Comparison of ENCODE assay signal across 8 mouse cellular contexts in the genomic region with DNA sequence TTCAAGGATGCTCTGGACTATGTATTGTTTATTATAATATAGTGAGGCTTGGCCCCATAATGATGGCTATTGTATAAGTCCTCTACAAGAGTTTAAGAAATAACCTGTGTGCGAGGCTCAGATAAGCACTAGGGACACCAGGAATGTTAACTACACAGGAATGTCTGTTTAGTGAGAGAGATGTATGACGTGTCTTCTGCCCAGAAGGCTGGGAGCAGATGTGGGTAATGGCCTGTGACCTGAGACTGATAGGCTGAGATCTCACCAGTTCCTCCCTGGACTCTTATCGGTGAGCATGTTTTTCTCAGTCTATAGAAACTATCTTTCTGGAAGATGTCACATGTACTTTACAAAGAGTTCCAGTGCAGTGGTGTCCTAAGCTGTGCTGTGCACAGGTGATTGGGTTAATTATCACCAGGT. TPM values are rescaled to one million over a fixed set of nuclear protein-coding genes. Genes with fewer than 3 reads are reported as not detected.
DNase-seq lines count a peak whose midpoint lies in the region; ATAC-seq and TF ChIP-seq lines count a peak whose summit lies in the region.

No protein-coding gene starts in this region.

- H3K36me3 ChIP-seq in heart, embryonic 10.5 days, result no peaks in the 10 kb centered on the region
- peaks cover 48% of the 10 kb centered on the region for H3K36me3 ChIP-seq in G1E (replicated peaks)
- no peaks in the 10 kb centered on the region for H3K36me3 ChIP-seq in forebrain, embryonic 12.5 days (replicated peaks)
- H3K36me3 ChIP-seq in liver, embryonic 14.5 days (replicated peaks; ENCODE audit: control insufficient read depth, insufficient read depth, low read depth), result no peaks in the 10 kb centered on the region

- TF ChIP-seq EP300 in liver, embryonic 14.5 days (IDR thresholded peaks at IDR 0.05; ENCODE audit: low read depth), result peak; percentile 62

- no peaks in the 10 kb centered on the region for H3K9me3 ChIP-seq in heart, embryonic 10.5 days
- no peaks in the 10 kb centered on the region for H3K9me3 ChIP-seq in G1E (replicated peaks)
- no peaks in the 10 kb centered on the region for H3K9me3 ChIP-seq in forebrain, embryonic 12.5 days
- H3K9me3 ChIP-seq in liver, embryonic 14.5 days (ENCODE audit: control insufficient read depth, low read length), result no peaks in the 10 kb centered on the region

- H3K27me3 ChIP-seq in heart, embryonic 10.5 days (ENCODE audit: insufficient read depth, poor library complexity, severe bottlenecking), result no peaks in the 10 kb centered on the region
- H3K27me3 ChIP-seq in G1E (ENCODE audit: insufficient read depth, low read length), result no peaks in the 10 kb centered on the region
- no peaks in the 10 kb centered on the region for H3K27me3 ChIP-seq in forebrain, embryonic 12.5 days
- no peaks in the 10 kb centered on the region for H3K27me3 ChIP-seq in liver, embryonic 14.5 days (ENCODE audit: control insufficient read depth, insufficient read depth, low read length)

- peak overlapping the region; percentile 76 for H3K4me3 ChIP-seq in heart, embryonic 10.5 days
- H3K4me3 ChIP-seq in G1E (ENCODE audit: low read depth, low read length), result peak overlapping the region; percentile 81
- peak overlapping the region; percentile 75 for H3K4me3 ChIP-seq in forebrain, embryonic 12.5 days (replicated peaks)
- peak overlapping the region; percentile 76 to 78 for H3K4me3 ChIP-seq in liver, embryonic 14.5 days (ENCODE audit: insufficient read depth in 1 of 2, low read depth in 2 of 2, low read length in 2 of 2)

- no peak for DNase-seq in heart, embryonic 10.5 days (ENCODE audit: low spot score)
- DNase-seq in heart, adult 9 months (ENCODE audit: low spot score in 2 of 2), result no peak
- peak; percentile 32 for DNase-seq in G1E (ENCODE audit: low spot score)
- peak; percentile 65 to 72 (median 70) for DNase-seq in liver, embryonic 14.5 days (ENCODE audit: low read depth in 3 of 3, low spot score in 3 of 3)
- DNase-seq in ovary, postnatal 14 days (ENCODE audit: low spot score), result no peak
- no peak for DNase-seq in right cerebral cortex, postnatal 10 days (ENCODE audit: low spot score in 2 of 2)
- no peak for DNase-seq in cerebellum, postnatal 25 days

- no peak for ATAC-seq in G1E (ENCODE audit: extremely low read depth, insufficient number of reproducible peaks, low FRiP score, poor library complexity, severe bottlenecking)
- no peak for ATAC-seq in forebrain, embryonic 12.5 days (ENCODE audit: low FRiP score)
- peak; percentile 44 for ATAC-seq in liver, embryonic 14.5 days (ENCODE audit: insufficient read depth)

- TF ChIP-seq CTCF in G1E (IDR thresholded peaks at IDR 0.05; ENCODE audit: low read depth, low read length), result no peak
- no peak for TF ChIP-seq CTCF in liver, embryonic 14.5 days (IDR thresholded peaks at IDR 0.05; ENCODE audit: low read depth)

- H3K4me1 ChIP-seq in heart, embryonic 10.5 days, result peaks cover 16% of the 10 kb centered on the region
- peaks cover 52% of the 10 kb centered on the region for H3K4me1 ChIP-seq in G1E (ENCODE audit: insufficient read depth, low read depth, low read length)
- H3K4me1 ChIP-seq in forebrain, embryonic 12.5 days, result peaks cover 17% of the 10 kb centered on the region
- H3K4me1 ChIP-seq in liver, embryonic 14.5 days (replicated peaks; ENCODE audit: control insufficient read depth in 2 of 2, insufficient read depth in 2 of 2, low read length in 1 of 2), result peaks cover 17 to 20% of the 10 kb centered on the region in 2 experiments

- H3K9ac ChIP-seq in forebrain, embryonic 12.5 days, result peak overlapping the region; percentile 70
- peak overlapping the region; percentile 78 for H3K9ac ChIP-seq in liver, embryonic 14.5 days (replicated peaks)

- WGBS in heart, embryonic 10.5 days, result 20% methylated on average over 3 of the region's 3 CpGs
- WGBS in forebrain, embryonic 12.5 days, result 46% methylated on average over 3 of the region's 3 CpGs
- 11% methylated on average over 3 of the region's 3 CpGs for WGBS in liver, embryonic 14.5 days (ENCODE audit: insufficient replicate concordance)

- H3K4me2 ChIP-seq in forebrain, embryonic 12.5 days, result peak overlapping the region; percentile 81
- peak overlapping the region; percentile 95 for H3K4me2 ChIP-seq in liver, embryonic 14.5 days (ENCODE audit: low read depth)

- H3K27ac ChIP-seq in heart, embryonic 10.5 days, result peak overlapping the region; percentile 86
- H3K27ac ChIP-seq in forebrain, embryonic 12.5 days, result 0 out of 2 replicates have a peak overlapping the region, but pooled peaks have one; percentile 93
- peak overlapping the region; percentile 97 for H3K27ac ChIP-seq in liver, embryonic 14.5 days

RNA-seq across cellular contexts. Expression of a gene that starts 17.8 kb away (rescaled TPM):
- polyA plus RNA-seq in heart, embryonic 10.5 days (2016; fragmentation: Nextera tagmentation; extraction: Ambion mirVana), result 26.6 and 32.4 TPM in 2 replicates
- 22.7 and 29.2 TPM in 2 replicates for total RNA-seq in G1E (2014; fragmentation: Nextera tagmentation)
- total RNA-seq in G1E (2017), result 12.7 and 14.1 TPM in 2 replicates
- polyA plus RNA-seq in G1E (2012), result 56.9 and 79.3 TPM in 2 replicates
- polyA plus RNA-seq in forebrain, embryonic 12.5 days (2016; fragmentation: Nextera tagmentation; extraction: Ambion mirVana), result 2.4 TPM in 2 replicates
- 4.9 and 6.2 TPM in 2 replicates for polyA plus RNA-seq in liver, embryonic 14.5 days (2012; rRNA removed)
- polyA plus RNA-seq in liver, embryonic 14.5 days (2014; fragmentation: Nextera tagmentation; extraction: Ambion mirVana), result 2.3 and 3.8 TPM in 2 replicates

RNA-seq across cellular contexts. Expression of a gene that starts 23.1 kb away (rescaled TPM):
- polyA plus RNA-seq in heart, embryonic 10.5 days (2016; fragmentation: Nextera tagmentation; extraction: Ambion mirVana), result 43.2 and 60.8 TPM in 2 replicates
- total RNA-seq in G1E (2014; fragmentation: Nextera tagmentation) (40.9 and 50.3 TPM in 2 replicates), G1E (2017) (31.0 and 33.6 TPM in 2 replicates)
- 11.8 and 15.0 TPM in 2 replicates for polyA plus RNA-seq in G1E (2012)
- polyA plus RNA-seq in forebrain, embryonic 12.5 days (2016; fragmentation: Nextera tagmentation; extraction: Ambion mirVana), result 3.2 and 3.7 TPM in 2 replicates
- polyA plus RNA-seq in liver, embryonic 14.5 days (2012; rRNA removed), result 6.9 and 13.0 TPM in 2 replicates
- polyA plus RNA-seq in liver, embryonic 14.5 days (2014; fragmentation: Nextera tagmentation; extraction: Ambion mirVana), result 16.5 and 17.5 TPM in 2 replicates

RNA-seq across cellular contexts. Expression of a gene that starts 35.8 kb away (rescaled TPM):
- 0.31 and 0.42 TPM in 2 replicates for polyA plus RNA-seq in heart, embryonic 10.5 days (2016; fragmentation: Nextera tagmentation; extraction: Ambion mirVana)
- 34.5 and 43.0 TPM in 2 replicates for total RNA-seq in G1E (2014; fragmentation: Nextera tagmentation)
- 7.0 and 7.4 TPM in 2 replicates for total RNA-seq in G1E (2017)
- polyA plus RNA-seq in G1E (2012), result 236 and 275 TPM in 2 replicates
- not detected in 2 replicates for polyA plus RNA-seq in forebrain, embryonic 12.5 days (2016; fragmentation: Nextera tagmentation; extraction: Ambion mirVana)
- 21.4 and 22.0 TPM in 2 replicates for polyA plus RNA-seq in liver, embryonic 14.5 days (2012; rRNA removed)
- 5.7 and 6.6 TPM in 2 replicates for polyA plus RNA-seq in liver, embryonic 14.5 days (2014; fragmentation: Nextera tagmentation; extraction: Ambion mirVana)

RNA-seq across cellular contexts. Expression of a gene that starts 54.6 kb away (rescaled TPM):
- 0.16 and 0.49 TPM in 2 replicates for polyA plus RNA-seq in heart, embryonic 10.5 days (2016; fragmentation: Nextera tagmentation; extraction: Ambion mirVana)
- total RNA-seq in G1E (2014; fragmentation: Nextera tagmentation) (not detected in 2 replicates), G1E (2017) (0.05 TPM in 1 of 2 replicates, not detected in the other)
- not detected in 2 replicates for polyA plus RNA-seq in G1E (2012)
- not detected in 2 replicates for polyA plus RNA-seq in forebrain, embryonic 12.5 days (2016; fragmentation: Nextera tagmentation; extraction: Ambion mirVana)
- polyA plus RNA-seq in liver, embryonic 14.5 days (2012; rRNA removed), result 0.02 TPM in 2 replicates
- 0.09 TPM in 1 of 2 replicates, not detected in the other for polyA plus RNA-seq in liver, embryonic 14.5 days (2014; fragmentation: Nextera tagmentation; extraction: Ambion mirVana)

Comparison
In these comparisons a context has a peak if more than half of its experiments do, and no peak if none do; other contexts are left out.
1. DNase-seq: peak in G1E (single experiment) and liver, embryonic 14.5 days (3 of 3); none in heart, embryonic 10.5 days (single experiment), heart, adult 9 months (0 of 2), ovary, postnatal 14 days (single experiment), right cerebral cortex, postnatal 10 days (0 of 2) and cerebellum, postnatal 25 days (0 of 2).
2. RNA of a gene that starts 35.8 kb away (polyA plus RNA-seq): 236 to 275 TPM in G1E; 5.7 to 22.0 TPM in liver, embryonic 14.5 days, 0.31 to 0.42 TPM in heart, embryonic 10.5 days and not detected in forebrain, embryonic 12.5 days; every median in the first group is over 10 times any median in the second.
3. Peak in every context shown above with its lines, with median percentiles within 50 percentile points of each other: H3K27ac ChIP-seq and H3K4me3 ChIP-seq.